Mouse (Mus musculus) cortical plate, adult 2 months (tissue): Measurements from ENCODE around the gene Fam83c.

ENCODE experiments used
- CTCF ChIP-seq: fragments of 200-500 bp; IDR thresholded peaks from 2 replicates; pipeline ENCODE4 v1.5.1; 2011; ENCODE audit warnings: mild to moderate bottlenecking, control low read depth, low read length; ENCODE audit not compliant: insufficient read depth; ENCODE audit errors: extremely low read depth
- POLR2A ChIP-seq: fragments of 200-500 bp; IDR thresholded peaks from 2 replicates; pipeline ENCODE4 v1.6.1; 2011; ENCODE audit warnings: mild to moderate bottlenecking, low read length, control low read depth; ENCODE audit not compliant: insufficient read depth; ENCODE audit errors: extremely low read depth

GRCm38 (mm10) chr2:155869772-155870171 is 35.1 kb upstream of the Fam83c start:
- no peak for TF ChIP-seq CTCF
- TF ChIP-seq POLR2A, result no peak
